Mouse (Mus musculus) brain, embryonic 14.5 days (tissue): ENCODE measurements around the gene Slfn5.

Source experiments
- CTCF ChIP-seq: fragments of 200-500 bp; IDR thresholded peaks from 2 replicates; pipeline ENCODE4 v1.5.1; 2012; ENCODE audit warnings: inconsistent platforms, mild to moderate bottlenecking, moderate library complexity, borderline replicate concordance; ENCODE audit not compliant: insufficient read depth, insufficient read length; ENCODE audit errors: extremely low read depth
- POLR2A ChIP-seq: fragments of 200-500 bp; IDR thresholded peaks from 2 replicates; pipeline ENCODE4 v1.6.1; 2012; ENCODE audit warnings: mild to moderate bottlenecking, inconsistent platforms, borderline replicate concordance; ENCODE audit not compliant: poor library complexity, insufficient read depth, insufficient read length, severe bottlenecking; ENCODE audit errors: extremely low read depth

DNA sequence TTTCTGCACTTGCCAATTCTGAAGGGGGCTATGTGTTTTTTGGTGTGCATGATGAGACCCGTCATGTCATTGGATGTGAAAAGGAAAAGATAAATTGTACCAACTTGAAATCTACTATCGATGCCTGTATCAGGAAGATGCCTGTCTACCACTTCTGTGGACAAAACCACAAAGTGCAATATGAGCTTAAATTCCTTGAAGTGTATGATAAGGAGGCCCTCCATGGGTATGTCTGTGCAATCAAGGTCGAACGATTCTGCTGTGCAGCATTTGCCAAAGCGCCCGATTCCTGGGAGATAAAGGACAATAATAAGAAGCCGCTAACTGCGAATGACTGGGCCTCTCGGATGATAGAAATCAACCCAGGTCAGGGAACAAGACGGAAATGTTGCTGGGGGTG lies 5.8 kb downstream of the Slfn5 start:
- TF ChIP-seq CTCF (no peak), POLR2A (no peak)
